Mouse (Mus musculus): Measurements from ENCODE around the gene Hspa1b.
"Not testable (repeated sequence)": the region's sequence is repeated elsewhere in the genome, so short reads cannot be mapped to it uniquely, and the experiment has no call there.

Gene Hspa1b

GRCm38 (mm10) chr17:34959130-34959778 is at the start of gene Hspa1b:
Hspa1b (minus strand) TSS chr17:34959238.
- peak in 1 of 2 experiments; percentile 52 for DNase-seq (ENCODE audit: low spot score in 2 of 2)

DNA sequence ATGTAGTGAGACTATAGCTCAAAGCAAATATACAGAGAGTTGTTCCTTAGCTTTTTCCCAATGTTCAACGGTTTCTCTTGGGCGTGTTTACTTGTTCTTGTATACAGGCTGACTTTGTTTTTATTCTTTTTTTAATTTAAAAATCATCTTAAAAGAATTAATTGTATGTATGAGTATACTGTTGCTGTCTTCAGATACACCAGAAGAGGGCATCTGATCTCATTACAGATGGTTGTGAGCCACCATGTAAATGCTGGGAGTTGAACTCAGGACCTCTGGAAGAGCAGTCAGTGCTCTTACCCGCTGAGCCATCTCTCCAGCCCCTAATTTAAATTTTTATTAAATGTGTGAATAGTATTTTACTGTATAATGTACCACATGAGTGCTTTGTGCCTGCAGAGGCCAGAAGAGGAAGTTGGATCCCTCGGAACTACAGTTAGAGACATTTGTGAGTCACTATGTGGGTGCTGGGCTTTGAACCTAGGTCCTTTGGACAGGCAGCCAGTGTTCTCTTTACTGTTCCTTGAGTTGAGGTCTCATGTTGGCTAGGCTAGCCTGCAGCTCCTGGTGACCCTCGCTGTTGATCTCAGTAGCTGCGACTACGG is 48.5 kb upstream of the Hspa1b start:
- DNase-seq (ENCODE audit: low spot score in 2 of 2) = no peak

DNA sequence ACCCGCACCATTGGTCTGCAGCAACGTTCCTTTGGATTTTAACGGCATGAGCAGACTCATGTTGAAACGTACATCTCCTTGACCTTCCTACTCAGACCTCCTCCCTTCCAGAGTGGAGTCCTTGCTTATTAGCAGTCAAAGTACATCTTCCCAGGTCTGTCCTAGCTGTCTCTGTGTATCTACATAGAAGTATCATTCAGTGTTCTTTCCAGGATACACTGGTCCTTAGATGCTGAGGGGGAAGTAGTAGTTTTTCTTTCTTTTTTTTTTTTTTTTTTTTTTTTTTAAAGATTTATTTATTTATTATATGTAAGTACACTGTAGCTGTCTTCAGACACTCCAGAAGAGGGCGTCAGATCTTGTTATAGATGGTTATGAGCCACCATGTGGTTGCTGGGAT is 46.9 kb upstream of the Hspa1b start:
- not testable (repeated sequence) for DNase-seq (ENCODE audit: low spot score in 2 of 2)

DNA sequence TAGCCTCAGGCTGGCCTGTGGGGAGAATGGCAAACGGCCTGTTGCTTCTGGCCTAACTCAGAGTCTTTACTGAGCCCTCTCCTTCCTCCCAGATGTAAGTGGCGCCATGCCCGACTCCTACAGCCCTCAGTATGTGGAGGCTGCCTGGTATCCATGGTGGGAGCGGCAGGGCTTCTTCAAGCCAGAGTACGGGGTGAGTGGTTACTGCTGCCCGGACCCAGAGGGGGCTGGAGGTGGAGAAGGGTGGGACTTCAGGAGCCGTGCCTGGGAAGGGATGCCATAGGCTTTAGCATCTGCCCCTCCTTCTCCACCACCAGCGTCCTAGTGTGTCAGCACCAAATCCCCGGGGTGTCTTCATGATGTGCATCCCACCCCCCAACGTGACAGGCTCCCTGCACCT is 46.1 kb upstream of the Hspa1b start:
- no peak for DNase-seq (ENCODE audit: low spot score in 2 of 2)

DNA sequence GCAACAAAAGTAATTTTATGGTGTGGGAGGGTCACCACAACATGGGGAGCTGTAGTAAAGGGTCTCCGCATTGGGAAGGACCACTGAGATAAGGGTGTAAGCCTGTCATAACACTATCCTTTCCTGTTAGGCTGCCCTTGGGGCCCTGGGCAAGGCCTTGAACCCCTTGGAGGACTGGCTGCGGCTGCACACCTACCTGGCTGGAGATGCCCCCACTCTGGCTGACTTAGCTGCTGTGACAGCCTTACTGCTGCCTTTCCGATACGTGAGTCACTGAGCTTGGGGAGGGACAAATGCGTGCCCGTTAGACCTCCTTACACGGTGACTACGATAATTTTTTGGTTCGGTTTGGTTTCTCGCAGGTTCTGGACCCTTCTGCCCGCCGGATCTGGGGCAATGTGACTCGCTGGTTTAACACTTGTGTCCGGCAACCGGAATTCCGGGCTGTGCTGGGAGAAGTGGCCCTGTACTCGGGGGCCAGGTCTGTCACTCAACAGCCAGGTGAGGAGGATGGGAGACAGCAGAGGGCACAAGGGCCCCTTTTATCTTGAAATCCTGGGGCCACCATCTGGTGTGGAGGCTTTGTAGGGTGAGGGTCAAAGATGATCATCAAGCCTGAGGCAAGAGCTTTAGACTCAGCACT is 45.2 kb upstream of the Hspa1b start:
- DNase-seq (ENCODE audit: low spot score in 2 of 2) = no peak

DNA sequence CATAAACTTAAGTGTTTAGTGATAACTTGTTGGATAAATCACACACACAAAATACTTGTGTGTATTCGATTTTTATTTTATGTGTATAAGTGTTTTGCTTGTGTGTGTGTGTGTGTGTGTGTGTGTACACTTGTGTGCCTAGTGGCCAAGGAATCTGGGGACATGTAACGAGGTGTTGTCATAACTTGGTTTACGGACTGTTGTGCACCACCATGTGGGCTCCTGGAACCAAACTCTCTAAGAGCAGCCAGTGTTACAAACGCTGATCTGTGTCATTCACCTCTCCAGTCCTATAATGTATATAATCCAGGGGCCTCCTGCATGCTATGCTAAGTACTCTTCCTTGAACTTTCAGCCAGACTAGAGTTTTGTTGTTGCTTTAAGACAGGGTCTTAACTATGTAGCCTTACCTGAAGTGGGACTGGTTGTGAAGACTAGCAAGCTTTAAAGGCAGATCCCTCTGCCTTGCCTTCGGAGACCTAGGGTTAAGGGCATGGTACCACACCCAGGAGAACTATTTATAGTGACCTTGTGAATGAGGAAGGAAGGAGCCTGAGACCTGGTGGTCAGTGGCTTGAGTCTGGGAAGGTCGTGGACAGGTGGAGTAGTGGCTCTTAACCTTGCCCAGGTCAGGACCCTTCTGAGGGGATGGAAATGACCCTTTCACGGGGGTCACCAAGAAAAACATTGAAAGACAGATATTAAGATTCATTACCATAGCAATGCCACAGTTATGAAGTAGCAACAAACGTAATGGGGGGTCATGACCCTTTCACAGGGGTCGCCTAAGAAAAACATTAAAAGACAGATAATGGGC is 44.2 kb upstream of the Hspa1b start:
- DNase-seq (ENCODE audit: low spot score in 2 of 2) = no peak

DNA sequence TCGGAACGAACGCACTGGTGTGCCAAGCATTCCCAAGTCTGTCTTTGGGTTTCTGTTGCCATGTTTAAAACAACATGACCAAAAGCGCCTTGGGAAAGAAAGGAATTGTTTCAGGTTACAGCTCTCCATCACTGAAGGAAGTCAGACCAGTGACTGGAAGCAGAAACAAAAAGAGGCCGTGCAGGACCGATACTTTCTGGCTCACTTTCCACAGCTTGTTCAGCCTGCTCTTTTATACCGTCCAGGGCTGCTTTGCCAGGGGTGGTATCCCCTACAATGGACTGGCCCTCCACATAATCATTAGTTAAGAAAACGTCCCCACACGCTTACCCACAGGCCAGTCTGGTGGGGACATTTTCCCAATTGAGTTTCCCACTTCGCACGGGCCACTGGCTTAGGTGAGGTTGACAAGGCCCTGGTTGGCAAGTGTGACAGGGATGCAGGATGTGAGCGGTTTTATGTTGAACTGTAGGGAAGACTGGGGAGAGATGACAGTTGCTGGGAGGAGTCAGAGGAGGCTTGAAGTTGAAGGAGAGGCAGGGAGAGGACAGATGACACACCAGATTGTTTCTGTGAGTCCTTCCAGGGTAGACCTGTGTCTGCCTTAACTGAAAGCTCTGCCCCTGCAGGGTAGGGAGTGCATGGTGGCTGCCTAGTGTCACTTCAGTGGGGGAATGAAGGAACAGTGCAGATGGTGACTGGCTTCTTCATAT is 43.3 kb upstream of the Hspa1b start:
- no peak for DNase-seq (ENCODE audit: low spot score in 2 of 2)

DNA sequence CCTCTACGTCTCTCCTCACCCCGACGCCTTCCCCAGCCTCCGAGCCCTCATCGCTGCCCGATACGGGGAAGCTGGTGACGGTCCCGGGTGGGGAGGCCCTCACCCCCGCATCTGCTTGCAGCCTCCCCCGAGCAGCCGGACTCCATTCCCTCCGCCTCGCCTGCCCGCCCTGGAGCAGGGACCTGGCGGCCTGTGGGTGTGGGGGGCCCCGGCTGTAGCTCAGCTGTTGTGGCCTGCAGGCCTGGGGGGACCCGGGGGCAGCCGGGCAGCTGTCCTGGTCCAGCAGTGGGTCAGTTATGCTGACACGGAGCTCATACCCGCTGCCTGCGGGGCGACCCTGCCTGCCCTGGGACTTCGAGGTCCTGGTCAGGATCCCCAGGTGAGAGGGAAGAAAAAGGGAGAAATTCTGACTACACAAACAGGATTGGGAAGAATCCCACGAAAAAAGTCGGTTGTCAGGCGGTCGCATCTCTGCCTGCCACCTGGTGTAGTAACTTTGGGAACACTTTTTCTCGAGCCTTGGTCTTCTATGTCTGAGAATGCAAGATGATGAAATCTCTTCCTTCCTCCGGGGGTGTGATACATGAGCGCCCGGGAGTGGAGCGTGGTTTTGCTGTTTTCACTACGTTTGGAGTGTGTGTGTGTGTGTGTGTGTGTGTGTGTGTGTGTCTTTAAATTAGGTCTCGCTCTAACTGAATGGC is 42.6 kb upstream of the Hspa1b start:
- DNase-seq (ENCODE audit: low spot score in 2 of 2) = no peak

GRCm38 (mm10) chr17:35000717-35001451 is 41.8 kb upstream of the Hspa1b start, which contains the start of gene Vars:
Vars (plus strand) TSS chr17:35000987.
- DNase-seq (ENCODE audit: low spot score in 2 of 2) = peak; percentile 72 to 85

GRCm38 (mm10) chr17:34999871-35000716 is 41.1 kb upstream of the Hspa1b start:
- DNase-seq (ENCODE audit: low spot score in 2 of 2) = not testable (repeated sequence)

DNA sequence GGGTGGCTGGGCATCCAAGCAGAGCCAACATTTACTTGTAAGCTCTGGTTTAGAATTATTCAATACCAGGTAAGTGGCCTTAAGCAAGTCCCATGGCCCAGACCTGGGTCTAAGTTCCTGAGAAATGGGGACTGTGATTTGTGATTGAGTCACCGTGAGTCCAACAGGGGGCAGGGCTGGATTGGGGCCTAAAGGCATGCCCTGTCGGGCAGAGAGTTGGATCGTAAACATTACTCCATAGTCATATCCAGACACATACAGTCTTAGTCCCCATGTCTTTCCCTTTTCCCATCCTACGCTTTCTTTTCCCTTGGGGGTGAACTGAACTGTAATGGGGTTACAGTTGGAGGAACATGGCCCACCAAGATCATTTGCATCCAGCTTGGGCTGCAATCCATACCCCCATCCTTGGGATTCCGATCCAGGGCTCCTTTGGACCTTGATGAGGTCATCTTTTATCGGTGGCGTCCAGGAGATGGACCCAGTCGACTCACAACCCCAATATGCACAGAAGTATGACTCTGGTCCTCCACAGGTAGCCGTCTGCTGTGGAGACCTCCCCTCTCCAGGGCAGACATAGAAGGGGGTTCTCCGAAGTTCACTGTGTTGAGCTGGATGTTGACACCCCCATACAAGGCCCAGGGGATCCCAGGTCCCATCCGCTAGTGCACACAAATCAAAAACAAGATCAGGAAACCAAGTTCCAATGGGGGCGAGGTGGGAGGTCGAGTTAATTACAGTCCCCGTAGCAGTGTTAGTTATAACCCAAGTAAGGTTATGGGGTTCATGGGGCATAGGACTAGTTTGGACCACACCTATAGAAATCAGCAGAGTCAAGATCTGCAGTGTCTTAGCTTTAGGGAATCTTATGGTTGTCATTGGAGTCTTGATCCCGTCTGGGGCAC is 39.7 kb upstream of the Hspa1b start:
- DNase-seq (ENCODE audit: low spot score in 2 of 2) = no peak

DNA sequence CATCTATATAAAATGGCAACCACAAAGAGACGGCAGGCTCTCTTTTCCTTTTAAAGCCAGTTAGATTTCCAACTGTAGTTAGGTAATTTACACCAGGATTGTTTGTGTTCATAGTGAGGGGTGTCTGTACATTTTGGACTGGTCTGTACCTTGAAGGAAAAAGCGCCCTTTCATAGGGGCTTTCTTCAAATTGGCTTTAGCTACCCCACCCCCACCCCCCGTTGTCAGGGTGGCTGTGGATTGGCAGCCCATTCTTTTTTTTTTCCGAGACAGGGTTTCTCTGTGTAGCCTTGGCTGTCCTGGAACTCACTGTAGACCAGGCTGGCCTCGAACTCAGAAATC is 38.1 kb upstream of the Hspa1b start:
- no peak for DNase-seq (ENCODE audit: low spot score in 2 of 2)

DNA sequence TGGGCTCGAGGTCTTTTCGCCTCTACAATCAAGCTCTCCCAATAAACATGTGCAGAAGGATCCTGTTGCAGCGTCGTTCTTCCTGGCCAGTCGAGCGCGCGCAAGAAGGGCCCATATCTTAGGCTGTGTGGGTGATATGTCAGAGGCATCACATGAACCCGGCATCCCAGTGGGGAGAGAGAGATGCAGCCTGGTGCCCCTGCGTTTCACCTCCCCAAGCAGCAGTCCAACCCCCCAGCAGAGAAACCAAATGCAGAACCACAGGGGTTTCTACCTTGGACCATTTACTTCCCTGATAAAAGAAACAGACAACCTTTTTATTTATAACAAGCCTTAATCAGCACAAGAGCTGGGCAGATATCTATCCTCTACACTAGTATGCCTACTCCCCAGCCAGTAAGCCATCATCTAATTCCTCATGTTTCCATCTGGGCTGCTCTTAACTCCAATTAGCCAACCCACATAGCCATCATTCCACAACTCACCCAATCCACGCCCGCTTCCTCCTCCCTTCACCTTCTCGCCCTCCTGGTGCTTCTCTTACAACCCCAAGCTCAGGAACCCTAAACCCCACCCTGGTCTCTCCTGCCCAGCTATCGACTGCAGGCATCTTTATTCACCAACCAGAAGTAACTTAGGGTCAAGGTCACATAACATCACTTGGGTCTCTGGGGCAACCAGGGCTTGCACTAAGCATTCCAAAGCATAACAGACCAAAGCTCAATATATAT is 37.5 kb upstream of the Hspa1b start:
- DNase-seq (ENCODE audit: low spot score in 2 of 2) = no peak

- not testable (repeated sequence) for DNase-seq (ENCODE audit: low spot score in 2 of 2)
Observed at GRCm38 (mm10) chr17:34995927-34996326, 36.9 kb upstream of the Hspa1b start.

GRCm38 (mm10) chr17:34995192-34995591 is 36.2 kb upstream of the Hspa1b start:
- not testable (repeated sequence) for DNase-seq (ENCODE audit: low spot score in 2 of 2)

DNA sequence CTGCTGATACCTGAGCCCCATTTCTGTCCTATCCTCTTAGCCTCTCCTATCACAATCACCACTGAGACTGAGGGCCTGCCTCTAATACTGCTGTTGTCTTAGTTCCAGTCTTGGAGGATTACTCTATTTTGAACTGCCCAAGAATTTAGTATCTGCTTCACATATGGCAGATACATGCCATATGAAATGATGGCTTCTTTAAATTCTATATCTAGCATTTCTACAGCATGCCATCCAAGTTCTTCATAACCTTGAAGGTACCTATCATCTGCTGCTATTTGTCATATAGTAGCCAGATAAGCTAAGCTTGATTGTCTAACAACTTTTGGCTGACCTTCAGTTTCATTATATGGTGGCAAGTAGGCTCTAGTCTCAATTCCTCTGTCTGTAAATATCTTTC is 35.7 kb upstream of the Hspa1b start:
- no peak for DNase-seq (ENCODE audit: low spot score in 2 of 2)

DNA sequence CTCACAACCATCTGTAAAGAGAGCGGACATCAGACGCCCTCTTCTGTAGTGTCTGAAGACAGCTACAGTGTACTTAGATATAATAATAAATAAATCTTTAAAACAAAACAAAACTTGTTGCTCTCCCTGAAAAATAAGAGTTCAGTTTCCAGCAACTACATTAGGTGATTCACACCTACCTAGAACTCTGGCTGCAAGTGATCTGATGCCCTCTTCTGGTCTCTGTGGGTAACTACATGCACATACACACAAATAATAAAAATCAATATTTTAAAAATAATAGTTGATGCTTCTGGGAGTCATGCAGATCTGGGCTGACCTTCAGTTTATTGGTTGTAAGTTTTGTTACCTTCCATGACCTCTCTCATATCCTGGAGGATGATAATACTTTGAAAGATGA is 25.2 kb upstream of the Hspa1b start:
- DNase-seq (ENCODE audit: low spot score in 2 of 2) = no peak

GRCm38 (mm10) chr17:34982328-34982727 is 23.3 kb upstream of the Hspa1b start:
- DNase-seq (ENCODE audit: low spot score in 2 of 2) = no peak
